Mouse (Mus musculus): ENCODE measurements around the gene Rc3h1.

- no peak for TF ChIP-seq CTCF (IDR thresholded peaks at IDR 0.05; ENCODE audit: borderline replicate concordance, extremely low read depth, insufficient read depth, insufficient read length)
- TF ChIP-seq POLR2A (IDR thresholded peaks at IDR 0.05; ENCODE audit: borderline replicate concordance, extremely low read depth, insufficient read depth, insufficient read length, poor library complexity, severe bottlenecking) = no peak
These were observed 83.2 kb downstream of the Rc3h1 start for GRCm38 (mm10) chr1:160989395-160989794.
